Mouse (Mus musculus) cerebellum, postnatal 4 days (tissue): Measurements from ENCODE around the gene Siah2.

ENCODE experiments used
- DNase-seq, 2 experiments: peaks; one replicate each; pipeline ENCODE4 v3.0.0; 2022; ENCODE audit warnings: low spot score in 2 of 2, mixed read lengths in 1 of 2

Siah2 gene

GRCm38 (mm10) chr3:58691997-58692721 lies at the start of gene Siah2:
Gene Siah2, minus strand, starts transcription at chr3:58692400.
- DNase-seq, result peak; percentile 73 to 87

- DNase-seq, result no peak
These were observed 47.3 kb upstream of the Siah2 start for GRCm38 (mm10) chr3:58739536-58739935.

DNA sequence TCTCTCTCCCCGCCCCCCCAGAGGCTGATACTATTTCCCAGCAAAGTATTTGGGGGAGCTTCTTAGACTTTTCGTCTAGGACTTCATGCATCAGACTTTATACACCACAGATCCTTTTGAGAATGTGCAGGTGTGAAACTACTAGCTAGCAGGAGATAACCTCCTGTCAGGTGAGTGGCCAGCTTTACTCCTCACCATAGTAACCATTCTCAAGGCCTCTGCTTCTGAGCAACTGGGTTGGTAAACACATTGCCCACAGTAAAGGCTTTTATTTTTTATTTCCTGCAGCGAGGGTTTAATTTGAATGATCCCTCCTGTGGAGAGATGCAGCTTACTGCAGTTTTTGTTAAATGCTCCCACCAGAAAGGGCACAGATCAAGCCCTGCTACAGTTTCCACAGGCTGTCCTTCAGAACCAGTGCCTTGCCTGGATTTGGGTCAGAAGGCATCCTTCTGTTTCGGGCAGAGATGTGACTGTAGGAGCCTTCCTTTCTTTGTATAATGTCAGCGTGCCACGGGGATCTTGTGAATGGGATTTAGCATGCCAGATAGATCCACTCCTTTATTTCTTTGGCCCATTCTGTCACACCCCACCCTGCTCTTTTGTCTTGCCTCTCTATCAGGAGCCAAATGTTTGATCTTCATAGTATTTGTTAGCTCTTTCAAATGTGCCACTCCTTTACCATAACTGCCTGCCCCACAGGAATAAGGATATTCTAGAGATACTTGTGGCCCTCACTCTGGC lies 46.3 kb upstream of the Siah2 start:
- no peak for DNase-seq

- no peak for DNase-seq
These were observed 39.3 kb upstream of the Siah2 start for GRCm38 (mm10) chr3:58731520-58731919.

DNA sequence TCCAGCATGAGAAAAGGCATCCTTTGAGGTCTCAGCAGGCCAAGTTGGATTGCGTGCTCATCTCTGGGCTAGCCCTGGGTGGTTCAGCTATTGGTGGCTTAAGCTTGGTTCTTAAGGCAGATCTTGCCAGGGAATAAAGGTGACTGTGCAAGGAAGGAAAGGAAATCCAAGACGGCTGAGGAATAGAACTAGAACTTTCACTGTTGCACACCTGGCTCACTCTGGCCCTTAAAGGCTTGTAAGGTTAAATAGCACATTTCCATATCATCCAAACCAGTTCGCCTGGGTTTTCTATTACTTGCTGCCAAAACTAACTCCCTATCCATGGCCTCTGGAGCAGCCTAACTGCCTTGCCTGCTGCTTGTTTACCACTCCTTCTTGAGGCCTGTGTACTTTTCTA lies 38.4 kb upstream of the Siah2 start:
- no peak for DNase-seq

DNA sequence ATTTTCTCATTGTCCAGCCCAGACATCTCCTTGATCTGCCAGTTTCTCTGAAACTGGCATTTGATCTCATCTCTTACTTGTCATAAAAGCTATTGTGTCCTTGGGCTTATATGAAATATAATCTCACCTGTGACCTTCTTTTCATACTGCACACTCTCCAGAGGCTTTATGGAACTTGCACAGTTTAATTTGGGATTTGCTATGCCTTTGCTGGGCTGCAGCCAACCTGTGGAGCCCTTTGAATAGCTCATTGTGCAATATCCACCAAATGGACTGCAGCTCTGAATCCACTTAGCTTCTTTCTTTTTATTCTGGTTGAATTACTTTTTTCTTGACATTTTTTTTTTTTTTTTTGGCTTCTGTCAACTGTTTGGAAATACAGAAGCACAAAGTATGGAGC lies 37.3 kb upstream of the Siah2 start:
- no peak for DNase-seq

GRCm38 (mm10) chr3:58727601-58728000 lies 35.4 kb upstream of the Siah2 start:
- DNase-seq, result no peak

DNA sequence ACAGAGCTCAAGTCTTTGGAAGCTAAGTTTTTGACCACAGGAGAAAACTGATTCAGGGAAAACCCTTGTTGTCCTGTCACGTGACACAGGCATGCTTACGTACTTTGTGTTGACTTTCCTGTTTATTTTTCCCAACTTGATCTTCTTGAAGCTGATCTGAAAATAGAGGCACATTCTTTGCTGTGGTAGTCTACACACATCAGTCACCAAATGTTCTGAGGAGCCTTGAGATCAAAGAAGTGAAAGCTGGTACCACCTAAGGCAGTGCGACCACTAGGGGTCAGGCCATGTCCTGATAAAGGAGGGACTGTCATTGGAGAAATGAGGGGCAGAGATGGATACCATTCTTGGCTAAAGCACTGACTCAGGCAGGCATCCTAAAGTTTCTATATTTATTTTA lies 34.8 kb upstream of the Siah2 start:
- DNase-seq, result peak; percentile 34 to 61

DNA sequence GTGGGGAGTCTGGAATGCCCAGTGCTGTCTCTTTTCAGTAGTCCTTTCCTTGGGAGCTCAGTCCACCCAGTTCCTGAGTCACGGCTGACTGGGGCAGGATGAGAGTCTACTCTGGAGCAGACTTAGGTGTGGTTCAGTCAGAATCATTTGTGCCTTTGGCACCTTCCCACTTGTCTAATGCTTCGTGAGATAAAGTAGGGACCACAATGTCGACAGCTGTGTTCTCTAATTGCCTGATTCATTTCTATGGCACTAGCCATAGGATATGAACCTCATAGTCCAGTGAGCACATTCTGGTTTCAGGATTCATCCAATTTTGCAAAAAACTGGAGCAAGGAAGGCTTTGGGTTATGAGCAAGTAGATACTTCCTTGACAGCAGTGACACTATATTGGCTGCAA lies 34.2 kb upstream of the Siah2 start:
- DNase-seq, result no peak

- DNase-seq, result no peak
These were observed 32.6 kb upstream of the Siah2 start for GRCm38 (mm10) chr3:58724815-58725214.

DNA sequence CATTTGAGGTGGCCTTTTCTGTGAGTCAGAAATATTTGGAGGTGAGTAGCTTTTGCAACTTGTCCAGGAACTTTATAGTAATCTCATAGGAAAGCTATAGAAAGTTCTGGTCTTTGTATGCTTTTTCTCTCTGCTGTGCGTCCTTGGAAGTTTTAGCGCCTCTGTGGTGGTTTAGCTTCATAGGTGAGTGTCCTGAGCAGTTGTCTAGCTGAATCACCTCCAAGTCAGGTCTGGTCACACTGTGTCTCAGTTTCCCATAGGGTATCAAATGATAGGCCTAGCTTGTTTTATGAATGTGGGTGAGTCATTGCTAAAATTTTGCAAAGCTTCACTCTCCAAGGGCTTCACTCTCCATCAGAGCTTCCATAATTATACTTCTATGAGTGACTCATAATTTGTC lies 31.5 kb upstream of the Siah2 start:
- DNase-seq, result no peak

GRCm38 (mm10) chr3:58719461-58720230 lies 27.4 kb upstream of the Siah2 start:
- no peak for DNase-seq

DNA sequence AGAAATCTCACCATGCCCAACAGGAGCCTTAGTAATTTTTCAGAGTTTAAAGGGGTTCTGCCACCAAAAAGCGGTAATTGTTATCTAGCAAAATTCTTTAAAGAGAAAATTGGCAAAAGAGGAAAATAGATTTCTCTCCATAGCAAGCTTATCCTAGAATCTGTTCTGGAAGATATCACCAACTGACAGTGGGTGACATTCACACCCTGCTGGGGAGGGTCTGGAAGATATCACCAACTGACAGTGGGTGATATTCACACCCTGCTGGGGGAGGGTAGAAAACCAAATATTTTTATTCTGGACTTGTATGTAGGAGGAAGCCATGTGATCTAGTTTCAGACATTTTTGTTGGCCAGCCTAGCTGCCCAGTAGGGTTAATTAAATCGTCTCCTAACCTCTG lies 24.5 kb upstream of the Siah2 start:
- no peak for DNase-seq

DNA sequence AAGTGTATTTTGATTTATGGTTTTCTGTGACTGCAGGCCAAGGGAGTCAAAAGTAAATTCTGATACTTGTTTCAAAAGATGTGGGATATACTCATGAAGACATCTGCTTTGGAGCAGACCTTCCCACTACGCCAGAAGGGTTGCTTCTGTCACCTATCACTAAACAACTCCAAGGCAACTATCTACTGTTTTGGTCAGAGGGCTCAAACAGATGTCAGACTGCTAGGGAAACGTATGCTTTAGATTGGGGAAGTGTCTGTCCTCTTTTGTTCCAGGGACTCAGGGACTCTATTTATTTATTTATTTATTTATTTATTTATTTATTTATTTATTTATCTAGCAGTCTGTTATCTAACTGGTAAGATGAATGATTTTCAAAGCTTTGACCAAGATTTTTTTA lies 22.6 kb upstream of the Siah2 start:
- no peak for DNase-seq

GRCm38 (mm10) chr3:58714034-58714433 lies 21.8 kb upstream of the Siah2 start:
- DNase-seq, result no peak

- no peak for DNase-seq
These were observed 21.0 kb upstream of the Siah2 start for GRCm38 (mm10) chr3:58713191-58713590.

GRCm38 (mm10) chr3:58704547-58704946 lies 12.3 kb upstream of the Siah2 start:
- no peak for DNase-seq

DNA sequence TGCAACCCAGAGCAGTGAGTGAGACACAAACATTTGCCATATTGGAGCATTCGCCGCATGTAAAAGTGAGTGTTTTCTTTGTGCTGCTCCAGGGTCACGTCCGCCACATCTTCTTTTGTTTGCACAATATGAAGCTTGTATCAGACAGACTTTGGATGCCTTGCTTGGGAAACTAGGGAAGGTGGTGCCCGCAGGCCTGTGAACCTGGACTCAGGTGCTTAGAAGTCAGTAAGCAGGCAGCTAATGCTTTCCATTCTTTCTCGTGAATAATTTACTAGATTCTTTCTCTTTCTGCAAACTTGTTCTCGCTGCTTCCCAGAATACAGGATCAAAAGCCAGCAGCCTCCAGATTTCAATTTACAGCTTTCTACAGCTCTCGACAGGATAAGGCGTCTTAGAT lies 11.5 kb upstream of the Siah2 start:
- no peak for DNase-seq

DNA sequence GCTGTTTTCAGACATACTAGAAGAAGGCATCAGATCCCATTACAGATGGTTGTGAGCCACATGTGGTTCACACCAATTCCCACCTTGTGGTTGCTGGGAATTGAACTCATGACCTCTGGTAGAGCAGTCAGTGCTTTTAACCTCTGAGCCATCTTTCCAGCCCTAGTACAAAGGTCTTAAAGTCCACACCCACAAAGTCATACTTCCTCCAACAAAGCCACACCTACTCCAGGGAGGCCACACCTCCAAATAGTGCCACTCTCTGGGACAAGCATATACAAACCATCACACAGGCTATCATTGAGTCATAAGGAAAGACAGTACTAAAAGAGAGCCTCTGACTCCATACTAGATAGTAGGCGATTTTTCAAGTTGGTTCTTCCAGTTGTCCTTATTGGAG lies 10.1 kb upstream of the Siah2 start:
- no peak for DNase-seq

- DNase-seq, result no peak
These were observed 9.2 kb upstream of the Siah2 start for GRCm38 (mm10) chr3:58701441-58701840.

DNA sequence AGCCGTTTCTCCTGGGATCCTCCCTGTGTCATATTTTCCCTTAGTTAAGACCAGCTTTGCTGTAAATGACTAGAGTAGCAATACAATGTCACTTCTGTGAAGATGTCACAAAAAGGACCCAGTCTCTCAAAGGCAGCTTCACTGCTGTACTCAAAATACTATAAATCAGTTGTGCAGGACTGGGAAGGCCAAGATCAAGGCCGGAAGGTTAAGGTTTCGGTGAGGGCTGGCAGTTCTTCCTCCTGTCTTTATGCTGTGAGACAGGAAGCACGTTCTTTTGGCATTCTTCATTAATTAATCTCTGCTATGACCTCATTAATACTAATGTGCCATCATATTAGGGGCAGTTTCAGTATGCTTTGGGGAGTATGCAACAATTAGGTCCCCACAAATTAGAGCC lies 5.7 kb upstream of the Siah2 start:
- no peak for DNase-seq

DNA sequence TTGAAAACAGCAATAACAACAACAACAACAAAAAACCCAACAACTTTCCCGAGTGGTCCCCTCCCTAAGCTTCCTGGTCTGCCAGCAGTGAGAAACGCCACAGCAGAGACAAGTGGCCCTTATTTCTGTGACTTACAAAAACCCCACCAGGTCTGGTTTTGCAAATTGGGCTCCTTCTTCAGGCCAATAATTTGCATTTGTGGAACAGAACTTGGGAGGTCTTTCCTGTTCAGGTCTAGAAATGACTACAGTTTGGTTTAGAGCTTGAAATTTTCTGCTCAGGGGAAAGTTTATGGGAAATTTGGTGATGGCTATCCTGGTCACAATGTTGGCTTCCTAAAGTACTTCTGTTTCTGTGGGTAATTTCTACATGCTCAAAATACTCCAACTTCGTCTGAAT lies 4.6 kb upstream of the Siah2 start:
- DNase-seq, result no peak

DNA sequence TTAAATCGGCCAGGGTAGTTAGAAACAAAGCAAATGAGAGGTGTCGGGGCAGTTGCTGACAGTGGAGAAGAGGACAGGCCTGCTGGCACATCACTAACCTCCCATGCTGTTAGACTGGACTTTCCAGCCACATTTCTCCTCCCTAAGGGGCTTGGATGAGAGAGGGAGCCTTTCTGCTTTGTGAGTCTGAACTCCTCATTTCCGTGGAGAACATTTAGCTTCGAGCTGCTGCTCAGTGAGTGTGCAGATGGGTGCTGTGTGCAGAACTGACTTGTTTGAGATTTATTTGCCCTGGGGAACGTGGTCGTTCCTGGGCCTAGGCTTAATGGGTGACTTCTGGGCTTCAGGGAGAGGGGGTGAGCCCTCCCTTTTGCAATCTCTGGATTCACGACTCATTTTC lies 3.3 kb upstream of the Siah2 start:
- DNase-seq, result no peak
